Mouse (Mus musculus) forebrain, embryonic 11.5 days (tissue): ENCODE measurements around the gene Psmd2. TPM values are rescaled to one million over a fixed set of nuclear protein-coding genes. Genes with fewer than 3 reads are reported as not detected.

Experiments
- ATAC-seq: fragments of 200-750 bp; cut with Nextera tagmentation; replicated peaks from 2 replicates; pipeline ENCODE4 v1.8.0; 2017; ENCODE audit warnings: moderate TSS enrichment; ENCODE audit not compliant: low FRiP score
- DNase-seq: peaks from one replicate; pipeline ENCODE4 v3.0.0-alpha.2; 2017; ENCODE audit warnings: low spot score
- H3K27ac ChIP-seq: fragments of 300-500 bp; sonication (generic); 2 replicates; pipeline ENCODE4 v1.5.1; 2014; ENCODE audit warnings: low read depth, low read length
- H3K27me3 ChIP-seq: fragments of 300-500 bp; sonication (generic); 2 replicates; pipeline ENCODE4 v1.6.1; 2014; ENCODE audit warnings: mild to moderate bottlenecking, low read length, mixed read lengths; ENCODE audit not compliant: control insufficient read depth, insufficient read depth
- H3K36me3 ChIP-seq: fragments of 300-500 bp; sonication (generic); 2 replicates; pipeline ENCODE4 v1.6.1; 2014; ENCODE audit warnings: mild to moderate bottlenecking, low read length, moderate library complexity, mixed read lengths; ENCODE audit not compliant: control insufficient read depth, insufficient read depth
- H3K4me1 ChIP-seq: fragments of 300-500 bp; sonication (generic); replicated peaks from 2 replicates; pipeline ENCODE4 v1.6.1; 2014; ENCODE audit warnings: low read length, mixed read lengths; ENCODE audit not compliant: control insufficient read depth, insufficient read depth
- H3K4me2 ChIP-seq: fragments of 300-500 bp; sonication (generic); 2 replicates; pipeline ENCODE4 v1.6.1; 2014; ENCODE audit warnings: low read depth, mild to moderate bottlenecking, low read length, moderate library complexity, mixed read lengths; ENCODE audit not compliant: severe bottlenecking
- H3K4me3 ChIP-seq: fragments of 300-500 bp; sonication (generic); 2 replicates; pipeline ENCODE4 v1.5.1; 2014; ENCODE audit warnings: low read depth, low read length
- H3K9ac ChIP-seq: fragments of 300-500 bp; sonication (generic); 2 replicates; pipeline ENCODE4 v1.6.1; 2014; ENCODE audit warnings: low read length
- H3K9me3 ChIP-seq: fragments of 300-500 bp; sonication (generic); 2 replicates; pipeline ENCODE4 v1.6.1; 2016; ENCODE audit warnings: low read length, mixed read lengths; ENCODE audit not compliant: control insufficient read depth
- WGBS: fragments of 180-500 bp; shearing (Covaris S2); extraction: QIAGEN DNeasy Blood & Tissue Kit; methylation state at CpG from one replicate; pipeline ENCODE4 v1.1.7; 2014; 5-methylcytosine and 5-hydroxymethylcytosine counted together
- polyA plus RNA-seq: library from polyadenylated mRNA; unstranded; fragments of >200 nt; fragmentation: Nextera tagmentation; extraction: Ambion mirVana; gene quantifications from 2 replicates; pipeline ENCODE4 v1.2.1, GENCODE M21; 2014

Gene Psmd2
- polyA plus RNA-seq, 1 experiment from 2014 or later = 469 TPM

GRCm38 (mm10) chr16:20702522-20702893, 51.1 kb downstream of the Psmd2 start:
- Histone ChIP-seq H3K9me3 (no peaks in the 10 kb centered on the region), H3K4me2 (0 out of 2 replicates have a peak overlapping the region, but pooled peaks have one; percentile 11), H3K27ac (peak overlapping the region; percentile 62), H3K9ac (peak overlapping the region; percentile 42), H3K27me3 (no peaks in the 10 kb centered on the region), H3K4me3 (no peak overlapping the region), H3K4me1 (peaks cover 17% of the 10 kb centered on the region), H3K36me3 (no peaks in the 10 kb centered on the region; the same call in 1 of the 2 replicates)
- ATAC-seq (peak; percentile 63), DNase-seq (peak; percentile 85)
- whole genome bisulfite sequencing = 6% methylated on average over 8 of the region's 8 CpGs

GRCm38 (mm10) chr16:20703071-20703470, 51.6 kb downstream of the Psmd2 start:
- no peak overlapping the region for H3K27ac ChIP-seq
- H3K4me2 ChIP-seq = no peak overlapping the region
- H3K4me1 ChIP-seq = peaks cover 17% of the 10 kb centered on the region
- ATAC-seq (no peak), DNase-seq (no peak)
- no peak overlapping the region for H3K4me3 ChIP-seq
- H3K9ac ChIP-seq = no peak overlapping the region
- H3K9me3 ChIP-seq = no peaks in the 10 kb centered on the region
- no peaks in the 10 kb centered on the region for H3K27me3 ChIP-seq
- WGBS = 94% methylated on average over 10 of the region's 10 CpGs
- H3K36me3 ChIP-seq = no peaks in the 10 kb centered on the region; the same call in 1 of the 2 replicates

DNA sequence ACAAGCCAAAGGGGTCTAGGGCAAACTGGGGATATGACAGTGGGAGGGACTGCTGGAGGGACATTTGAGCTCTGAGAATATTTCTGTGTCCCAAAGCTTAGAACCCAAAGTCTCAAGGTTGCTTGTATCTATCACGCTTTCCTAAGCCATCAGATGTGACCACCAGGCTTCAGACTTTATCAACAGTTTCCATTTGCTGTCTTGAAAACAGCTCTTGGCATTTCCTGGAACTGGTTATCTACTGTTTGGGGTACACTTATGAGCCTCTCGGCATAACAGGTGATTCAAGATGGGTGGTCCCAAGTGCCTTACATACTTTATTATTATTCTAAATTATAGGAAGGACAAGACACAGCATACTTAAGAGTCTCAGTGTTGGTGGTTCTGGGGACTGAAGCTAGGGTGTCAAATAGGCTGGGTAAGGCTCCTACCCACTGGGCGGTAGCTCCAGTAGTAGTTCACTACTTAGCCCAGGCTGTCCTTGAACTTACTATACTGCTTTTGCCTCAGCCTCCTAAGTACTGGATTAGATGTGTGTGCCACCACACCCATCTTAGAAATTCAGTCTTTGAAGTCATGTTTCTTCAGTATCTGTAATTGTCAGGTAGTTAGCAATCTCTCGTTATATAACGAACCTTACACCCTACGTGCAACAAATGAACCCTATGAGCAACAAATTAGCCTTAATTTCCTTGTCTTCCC, 52.4 kb downstream of the Psmd2 start:
- H3K4me3 ChIP-seq = no peak overlapping the region
- H3K4me2 ChIP-seq = no peak overlapping the region
- 90% methylated on average over 6 of the region's 6 CpGs for WGBS
- no peaks in the 10 kb centered on the region for H3K9me3 ChIP-seq
- ATAC-seq (no peak), DNase-seq (no peak)
- no peaks in the 10 kb centered on the region; the same call in 1 of the 2 replicates for H3K36me3 ChIP-seq
- H3K9ac ChIP-seq = no peak overlapping the region
- H3K27me3 ChIP-seq = no peaks in the 10 kb centered on the region
- H3K4me1 ChIP-seq = peaks cover 17% of the 10 kb centered on the region
- no peak overlapping the region for H3K27ac ChIP-seq

- peaks cover 17% of the 10 kb centered on the region for H3K4me1 ChIP-seq
These were observed 54.3 kb downstream of the Psmd2 start for GRCm38 (mm10) chr16:20705786-20706185.

GRCm38 (mm10) chr16:20706407-20707055, 55.1 kb downstream of the Psmd2 start:
- Histone ChIP-seq H3K27ac (no peak overlapping the region), H3K9me3 (no peaks in the 10 kb centered on the region), H3K4me2 (no peak overlapping the region), H3K36me3 (no peaks in the 10 kb centered on the region; the same call in 1 of the 2 replicates), H3K4me1 (peaks cover 14% of the 10 kb centered on the region), H3K27me3 (no peaks in the 10 kb centered on the region), H3K4me3 (no peak overlapping the region), H3K9ac (no peak overlapping the region)
- WGBS = 93% methylated on average over 2 of the region's 2 CpGs
- DNase-seq (no peak), ATAC-seq (no peak)

More at GRCm38 (mm10) chr16:20705786-20706185, 54.3 kb downstream of the Psmd2 start:
- 90% methylated on average over 3 of the region's 3 CpGs for WGBS
- Histone ChIP-seq H3K27me3 (no peaks in the 10 kb centered on the region), H3K27ac (no peak overlapping the region), H3K36me3 (no peaks in the 10 kb centered on the region; the same call in 1 of the 2 replicates), H3K9me3 (no peaks in the 10 kb centered on the region), H3K4me3 (no peak overlapping the region), H3K4me2 (no peak overlapping the region), H3K9ac (no peak overlapping the region)
- ATAC-seq = no peak
- no peak for DNase-seq

- 94% methylated on average over 21 of the region's 21 CpGs for WGBS
- no peaks in the 10 kb centered on the region; the same call in 1 of the 2 replicates for H3K36me3 ChIP-seq
These were observed 56.9 kb downstream of the Psmd2 start for GRCm38 (mm10) chr16:20708220-20708938.

GRCm38 (mm10) chr16:20708939-20709734, 57.7 kb downstream of the Psmd2 start:
- Histone ChIP-seq H3K9ac (no peak overlapping the region), H3K27me3 (no peaks in the 10 kb centered on the region), H3K27ac (no peak overlapping the region), H3K9me3 (no peaks in the 10 kb centered on the region), H3K36me3 (no peaks in the 10 kb centered on the region; the same call in 1 of the 2 replicates), H3K4me2 (no peak overlapping the region), H3K4me3 (no peak overlapping the region), H3K4me1 (peaks cover 4% of the 10 kb centered on the region; the same call in 1 of the 2 replicates)
- WGBS = 77% methylated on average over 19 of the region's 19 CpGs
- ATAC-seq (peak; percentile 73), DNase-seq (peak; percentile 89)

More at GRCm38 (mm10) chr16:20708220-20708938, 56.9 kb downstream of the Psmd2 start:
- peaks cover 3% of the 10 kb centered on the region; the same call in 1 of the 2 replicates for H3K4me1 ChIP-seq
- no peak overlapping the region for H3K4me3 ChIP-seq
- H3K27ac ChIP-seq = no peak overlapping the region
- no peak overlapping the region for H3K4me2 ChIP-seq
- no peak overlapping the region for H3K9ac ChIP-seq
- H3K27me3 ChIP-seq = no peaks in the 10 kb centered on the region
- DNase-seq = no peak
- no peaks in the 10 kb centered on the region for H3K9me3 ChIP-seq
- ATAC-seq = no peak

GRCm38 (mm10) chr16:20710370-20710769, 58.9 kb downstream of the Psmd2 start:
- H3K27me3 ChIP-seq = no peaks in the 10 kb centered on the region
- 94% methylated on average over 11 of the region's 11 CpGs for whole genome bisulfite sequencing
- no peak for ATAC-seq

More at GRCm38 (mm10) chr16:20710370-20710769, 58.9 kb downstream of the Psmd2 start:
- H3K4me3 ChIP-seq = no peak overlapping the region
- no peaks in the 10 kb centered on the region; the same call in 1 of the 2 replicates for H3K36me3 ChIP-seq
- no peak overlapping the region for H3K27ac ChIP-seq
- H3K4me1 ChIP-seq = peaks cover 5% of the 10 kb centered on the region; the same call in 1 of the 2 replicates
- H3K9ac ChIP-seq = no peak overlapping the region
- no peak overlapping the region for H3K4me2 ChIP-seq
- no peak for DNase-seq
- H3K9me3 ChIP-seq = no peaks in the 10 kb centered on the region
